Mouse (Mus musculus): ENCODE data around the gene Taf6l.

The Taf6l gene

DNA sequence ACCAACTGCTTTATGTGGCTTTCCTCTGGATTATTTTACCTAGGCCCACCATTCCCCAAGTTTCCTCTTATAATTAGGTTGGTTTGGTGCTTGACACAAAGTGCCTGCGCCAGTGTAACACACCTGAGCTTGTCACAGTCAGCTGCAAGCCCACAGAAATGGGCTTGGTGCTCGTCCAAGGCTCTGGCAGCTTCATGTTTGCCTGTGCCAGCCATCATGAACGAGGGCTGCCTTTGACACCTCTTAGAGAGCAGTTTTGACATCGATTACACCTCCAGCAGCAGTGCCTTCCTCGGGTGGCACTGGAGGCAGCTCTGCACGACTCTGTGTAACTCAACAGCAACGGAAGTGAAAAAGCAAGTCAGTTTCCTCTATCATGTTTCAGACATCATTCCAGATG is 4.0 kb upstream of the Taf6l start:
- in situ Hi-C loops (cut with MboI), result no loop called here

DNA sequence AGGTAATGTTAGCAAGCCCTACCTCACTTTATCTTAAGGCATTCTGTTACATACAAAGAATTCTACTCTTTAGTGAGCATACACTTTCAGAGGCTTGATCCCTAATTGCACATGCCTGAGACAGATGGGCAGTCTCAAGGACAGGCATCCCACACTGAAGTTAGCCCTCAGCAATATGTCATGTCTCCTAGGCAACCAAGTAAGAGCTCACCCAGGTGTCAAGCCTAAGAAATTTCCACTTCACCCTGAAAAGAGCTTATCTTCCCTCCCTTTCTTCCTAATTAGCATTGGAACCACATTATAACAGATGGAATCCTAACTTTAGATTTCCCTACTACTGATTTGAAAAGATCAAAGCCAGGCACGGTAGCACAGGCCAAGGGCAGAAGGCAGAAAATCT is 3.0 kb upstream of the Taf6l start:
- in situ Hi-C loops (cut with MboI), result no loop called here

DNA sequence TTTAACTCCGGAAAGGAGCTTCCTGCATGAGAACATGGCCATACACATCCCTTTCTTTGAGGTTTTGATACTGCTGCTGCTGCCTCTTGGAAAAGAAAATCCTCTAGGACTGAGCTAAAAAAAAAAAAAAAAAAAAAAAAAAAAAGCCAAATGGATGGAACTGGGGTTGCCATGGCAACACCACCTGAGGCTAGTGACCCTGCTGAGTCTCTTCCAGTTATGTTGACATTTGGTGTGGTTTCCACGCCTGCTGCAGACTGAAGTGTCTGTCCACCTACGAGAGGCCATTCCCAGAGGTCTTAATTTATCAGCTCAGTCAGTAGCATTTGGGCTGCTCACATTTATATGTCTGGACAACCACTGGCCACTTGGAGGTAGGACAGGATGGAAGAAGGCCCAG is 2.3 kb upstream of the Taf6l start:
- in situ Hi-C loops (cut with MboI), result no loop called here

DNA sequence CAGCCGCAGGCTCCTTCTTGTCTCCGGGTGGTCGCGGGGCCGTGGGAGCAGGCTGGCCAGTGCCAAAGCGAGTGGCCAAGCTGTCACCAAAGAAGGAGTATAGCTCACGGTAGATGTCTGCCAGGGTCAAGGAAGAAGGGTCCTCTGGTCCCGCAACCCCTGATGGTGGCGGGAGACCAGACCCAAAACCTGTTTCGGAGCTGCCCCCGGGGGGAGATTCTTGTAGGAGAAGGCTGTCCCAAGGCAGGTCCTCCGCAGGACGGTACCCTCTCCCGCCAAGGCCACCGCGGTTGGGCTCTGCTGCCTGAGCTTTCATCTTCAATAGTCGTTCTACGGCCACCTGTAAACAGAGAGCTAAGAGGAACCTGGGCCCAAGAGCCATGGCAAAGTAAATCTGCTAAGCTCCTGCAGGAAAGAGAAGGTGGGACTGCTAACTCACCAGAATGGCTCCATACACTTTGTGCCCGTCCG is 11.2 kb downstream of the Taf6l start:
- in situ Hi-C loops (cut with MboI), result no loop called here

DNA sequence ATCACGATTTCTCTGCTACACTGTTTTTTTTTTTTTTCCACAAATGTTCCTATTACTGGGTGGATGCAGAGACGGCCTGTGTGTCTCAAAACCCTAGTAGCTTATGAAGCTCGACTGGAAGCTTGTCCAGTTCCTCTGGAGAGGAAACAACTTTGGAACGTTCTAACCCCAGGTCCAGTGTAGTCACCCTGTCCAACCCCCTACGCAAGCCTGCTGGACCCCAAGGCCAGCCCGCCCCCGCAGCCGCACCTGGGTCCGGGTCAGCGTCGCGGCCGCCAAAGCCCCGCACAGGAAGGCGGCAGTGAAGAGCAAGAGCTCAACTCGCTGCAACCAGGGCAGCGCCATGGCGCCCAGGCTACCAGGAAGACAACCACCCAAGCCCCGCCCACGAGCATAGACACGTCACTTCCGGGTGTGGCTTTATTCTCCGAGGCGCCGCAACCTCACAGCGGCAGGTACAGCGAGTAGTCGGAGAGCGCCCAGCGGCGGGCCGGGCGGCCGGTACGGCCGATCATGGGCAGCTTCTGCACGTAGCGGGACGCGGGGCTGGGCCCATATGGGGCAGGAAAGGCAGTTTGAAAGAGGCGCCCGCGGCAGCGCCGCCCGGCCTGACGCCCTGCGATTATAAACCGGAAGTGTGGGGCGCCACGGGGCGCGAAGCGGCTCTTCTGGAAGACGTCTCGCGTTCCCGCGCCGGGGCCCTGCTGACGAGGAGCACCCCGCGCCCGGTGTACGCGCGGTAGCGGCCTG is 12.0 kb downstream of the Taf6l start, which contains the start of gene Tmem179b:
Tmem179b (minus strand) TSS at position 382 of the 750 bp plus-strand sequence.
- in situ Hi-C loops (cut with MboI), result no loop called here

DNA sequence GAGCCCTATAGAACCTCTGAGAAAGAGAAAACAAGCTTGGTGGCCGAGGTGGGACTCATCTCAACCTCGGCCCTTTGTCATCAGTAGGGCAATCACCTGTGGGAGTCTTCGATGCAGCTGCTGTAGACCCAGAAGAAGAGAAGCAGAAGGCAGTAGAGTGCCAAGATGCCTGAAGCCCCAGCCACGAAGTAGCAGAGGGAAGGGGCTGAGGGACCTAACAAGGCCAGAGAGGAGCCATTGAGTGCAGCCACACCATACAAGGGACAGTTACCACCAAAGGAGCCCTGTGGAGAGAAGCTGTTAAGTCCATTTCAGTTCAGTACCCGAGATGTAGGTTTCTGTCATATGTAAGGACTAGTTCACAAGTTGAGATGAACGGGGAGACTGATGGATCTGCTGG is 12.8 kb downstream of the Taf6l start:
- in situ Hi-C loops (cut with MboI), result no loop called here

DNA sequence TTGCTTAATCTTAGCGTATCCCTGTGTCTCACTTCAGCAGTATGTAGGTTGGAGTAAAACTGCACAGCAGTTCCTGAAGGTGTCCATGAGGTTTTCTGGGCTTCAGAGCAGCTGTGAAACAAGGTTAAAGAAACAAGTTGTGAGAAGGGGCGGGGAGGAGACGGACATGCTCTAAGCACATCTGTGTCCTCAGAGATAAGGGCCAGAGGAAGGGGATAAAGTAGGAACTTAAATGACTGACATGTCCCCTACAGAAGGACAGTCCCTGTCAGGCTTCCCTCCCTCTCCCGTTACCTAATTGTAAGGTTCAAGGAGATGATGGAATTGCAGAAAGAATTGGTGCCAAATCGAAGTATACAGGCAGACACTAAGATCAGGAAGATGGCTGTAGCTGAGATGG is 13.2 kb downstream of the Taf6l start:
- in situ Hi-C loops (cut with MboI), result no loop called here

DNA sequence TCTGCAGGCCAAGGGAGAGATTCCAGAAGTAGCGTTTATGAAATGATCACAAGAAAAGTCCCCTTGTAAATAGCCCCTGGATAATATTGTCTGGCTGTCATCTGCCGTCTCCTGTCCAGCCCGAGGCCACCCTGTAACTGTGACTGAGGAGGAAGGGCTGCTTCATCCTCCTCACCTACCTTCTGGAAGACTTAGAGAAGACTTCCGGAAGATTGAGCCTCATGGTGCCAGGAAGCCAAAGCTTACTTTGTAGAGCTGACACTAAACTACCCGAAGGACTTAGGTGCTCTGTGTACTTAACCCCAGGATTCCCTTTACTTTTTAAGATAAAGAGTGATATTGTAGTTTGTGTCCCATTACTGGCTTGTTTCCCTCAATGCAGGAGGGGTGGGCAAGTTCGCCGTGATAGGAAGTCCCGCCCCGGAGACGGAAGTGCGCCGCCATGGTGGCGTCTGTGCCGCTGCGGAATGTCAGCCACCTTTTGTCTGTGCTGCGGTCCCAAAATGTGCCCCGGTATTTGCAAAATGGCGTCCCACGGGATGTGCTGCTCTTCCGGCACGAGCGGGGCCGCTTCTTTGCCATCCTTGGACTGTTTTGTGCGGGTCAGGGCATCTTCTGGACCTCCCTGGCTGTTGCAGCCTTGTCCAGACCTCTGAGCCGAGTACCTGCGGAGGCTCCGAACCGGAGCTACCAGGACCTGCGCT is 15.5 kb downstream of the Taf6l start, which contains the start of gene Tmem223:
Tmem223 (plus strand) TSS at position 430 of the 704 bp plus-strand sequence.
- in situ Hi-C loops (cut with MboI), result no loop called here

DNA sequence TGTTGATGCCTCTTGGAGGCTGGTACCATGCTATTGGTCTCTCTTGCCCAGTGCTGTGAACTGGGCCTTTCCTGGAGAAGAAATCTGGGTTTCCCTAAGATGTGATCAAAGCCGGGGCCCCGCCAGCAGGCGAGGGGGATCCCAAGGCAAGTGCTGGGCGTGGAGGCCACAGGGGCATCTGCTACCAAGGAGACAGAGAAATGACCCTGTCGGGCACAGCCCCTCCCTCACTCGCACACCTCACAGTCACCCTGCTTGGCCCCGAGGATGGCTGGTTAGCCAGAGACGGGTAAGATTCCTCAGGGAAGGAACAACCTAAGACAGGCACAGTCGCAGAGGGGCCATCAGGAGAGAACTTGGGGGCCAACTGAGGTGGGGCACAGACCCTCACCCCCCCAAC is 20.7 kb downstream of the Taf6l start:
- in situ Hi-C loops (cut with MboI), result no loop called here

DNA sequence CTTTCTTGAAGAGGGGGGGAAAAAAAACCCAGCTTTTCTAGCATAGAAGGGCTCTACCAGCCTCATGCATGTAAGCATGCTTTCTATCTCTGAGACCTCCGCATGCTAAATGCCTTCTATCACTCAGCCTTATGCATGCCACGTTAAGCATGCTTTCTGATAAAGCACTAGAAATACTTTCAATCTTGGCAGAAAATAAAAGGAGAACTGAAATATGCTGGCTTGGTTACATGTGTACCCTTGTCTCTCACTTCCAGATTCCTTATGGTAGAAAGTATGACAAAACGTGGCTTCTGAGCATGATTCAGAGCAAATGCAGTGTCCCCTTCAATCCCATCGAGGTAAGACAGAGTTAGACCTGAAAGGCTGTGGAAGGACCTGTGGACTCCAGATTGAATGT is 22.9 kb downstream of the Taf6l start:
- in situ Hi-C loops (cut with MboI), result no loop called here

DNA sequence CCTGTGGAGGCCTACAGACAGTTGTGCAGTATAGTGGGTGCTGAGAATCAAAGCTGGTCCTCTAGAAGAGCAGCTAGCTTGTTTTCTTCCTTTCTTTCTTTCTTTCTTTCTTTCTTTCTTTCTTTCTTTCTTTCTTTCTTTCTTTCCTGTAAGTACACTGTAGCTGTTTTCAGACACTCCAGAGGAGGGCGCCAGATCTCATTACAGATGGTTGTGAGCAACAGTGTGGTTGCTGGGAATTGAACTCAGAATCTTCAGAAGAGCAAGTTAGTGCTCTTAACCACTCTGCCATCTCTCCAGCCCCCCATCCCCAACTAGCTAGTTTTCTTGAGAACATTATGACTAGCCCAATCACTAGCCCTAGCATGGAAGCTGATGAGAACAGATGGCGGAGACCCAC is 25.5 kb downstream of the Taf6l start:
- in situ Hi-C loops (cut with MboI), result no loop called here

DNA sequence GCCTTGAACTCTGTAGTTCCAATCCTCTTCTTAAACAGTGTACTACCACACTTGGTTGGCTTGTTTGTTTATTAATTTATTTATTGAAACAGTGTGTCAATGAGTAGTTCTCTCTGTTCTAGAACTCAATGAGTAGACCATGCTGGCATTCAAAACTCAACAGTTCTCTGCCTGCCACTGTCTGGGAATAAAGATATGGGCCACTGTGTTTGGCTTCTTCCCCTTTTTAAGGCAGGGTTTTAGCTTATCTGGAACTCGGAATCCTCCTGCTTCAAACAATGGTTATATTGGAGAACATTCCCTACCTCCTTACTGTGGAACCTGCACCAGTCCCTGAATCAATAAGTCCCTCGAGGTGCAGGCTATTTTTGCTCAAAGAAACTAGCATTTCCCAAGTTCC is 27.3 kb downstream of the Taf6l start:
- in situ Hi-C loops (cut with MboI), result no loop called here

DNA sequence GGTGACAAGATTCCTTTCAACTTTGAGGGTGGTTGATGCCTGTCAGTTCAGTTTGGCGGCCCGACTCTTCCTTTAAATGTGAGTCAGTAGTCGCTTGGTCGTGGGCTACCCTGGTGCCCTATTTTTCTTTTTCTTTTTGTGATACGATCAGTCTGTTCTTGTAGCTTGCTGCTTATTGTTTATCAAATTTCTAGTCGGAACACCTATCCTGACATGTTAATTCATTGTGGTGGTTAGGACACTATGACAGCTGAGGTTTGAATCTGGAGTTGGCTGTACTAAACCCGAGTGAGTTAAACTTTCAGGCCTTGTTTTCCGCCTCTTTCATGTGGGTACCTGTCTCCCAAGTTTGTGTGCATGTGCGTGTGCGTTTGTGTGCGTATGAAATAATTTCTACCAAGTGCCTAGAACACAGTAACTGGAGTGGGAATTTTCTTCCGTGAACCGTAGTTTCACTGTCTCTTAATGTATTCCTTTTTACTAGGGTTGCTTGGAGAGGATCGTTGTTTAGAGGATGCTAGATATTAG is 28.7 kb downstream of the Taf6l start:
- in situ Hi-C loops (cut with MboI), result no loop called here

DNA sequence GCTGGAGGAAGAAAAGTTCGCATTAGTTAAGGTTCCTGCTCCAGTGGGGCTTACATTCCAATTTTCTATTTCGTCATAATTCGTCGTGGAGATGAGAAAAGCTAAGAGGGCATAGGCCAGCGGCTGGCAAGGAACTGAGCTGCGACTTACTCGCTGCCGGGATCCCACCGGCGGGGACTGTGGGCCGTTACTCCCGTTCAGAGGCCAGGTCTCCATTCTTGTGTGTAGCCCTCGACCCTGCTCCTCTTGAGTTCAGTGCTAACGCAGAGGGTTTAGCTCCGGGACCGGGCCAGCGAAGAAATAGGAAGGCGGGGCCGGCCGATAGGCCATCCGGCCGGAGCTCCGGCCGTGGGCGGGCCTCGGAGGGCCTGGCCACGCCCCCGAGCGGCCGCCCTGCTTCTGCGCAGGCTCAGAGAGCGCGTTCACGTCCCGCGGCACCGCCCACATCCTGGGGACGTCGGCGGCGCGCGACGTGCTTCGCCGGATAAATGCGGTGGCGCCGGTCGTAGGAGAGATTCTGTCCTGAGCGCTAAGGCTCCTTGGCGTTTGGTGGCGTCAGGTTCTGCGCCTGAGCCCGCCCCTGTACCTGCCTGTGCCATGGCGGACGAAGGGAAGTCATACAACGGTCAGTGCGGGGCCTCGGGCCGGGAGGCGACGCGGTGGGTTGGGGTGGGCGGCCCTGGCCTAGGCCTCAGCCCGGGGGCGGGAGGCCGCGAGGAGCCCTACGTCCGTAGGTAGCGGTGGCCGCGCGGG is 29.4 kb downstream of the Taf6l start, which contains the start of gene Nxf1:
Nxf1 (plus strand) TSS at position 439 of the 753 bp plus-strand sequence.
- in situ Hi-C loops (cut with MboI), result no loop called here

DNA sequence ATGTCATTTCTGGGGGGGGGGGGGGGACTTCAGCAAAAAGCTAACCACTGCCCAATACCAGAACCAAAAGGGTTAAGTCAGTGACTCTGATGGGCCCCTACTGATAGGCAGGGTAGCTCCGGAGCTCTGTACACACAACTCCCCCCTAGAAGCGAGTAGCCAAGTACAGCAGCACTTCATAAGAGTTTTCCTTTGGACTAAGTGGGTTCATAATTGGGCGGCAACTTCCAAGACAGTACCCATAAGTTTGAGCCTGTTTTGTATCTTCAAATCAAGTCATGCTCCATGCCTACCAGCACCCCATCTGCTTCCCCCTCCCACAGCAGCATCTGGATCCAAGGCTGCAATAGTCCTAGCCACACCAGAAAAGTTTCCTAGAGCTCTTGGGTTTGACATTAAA is 30.6 kb downstream of the Taf6l start:
- in situ Hi-C loops (cut with MboI), result no loop called here

DNA sequence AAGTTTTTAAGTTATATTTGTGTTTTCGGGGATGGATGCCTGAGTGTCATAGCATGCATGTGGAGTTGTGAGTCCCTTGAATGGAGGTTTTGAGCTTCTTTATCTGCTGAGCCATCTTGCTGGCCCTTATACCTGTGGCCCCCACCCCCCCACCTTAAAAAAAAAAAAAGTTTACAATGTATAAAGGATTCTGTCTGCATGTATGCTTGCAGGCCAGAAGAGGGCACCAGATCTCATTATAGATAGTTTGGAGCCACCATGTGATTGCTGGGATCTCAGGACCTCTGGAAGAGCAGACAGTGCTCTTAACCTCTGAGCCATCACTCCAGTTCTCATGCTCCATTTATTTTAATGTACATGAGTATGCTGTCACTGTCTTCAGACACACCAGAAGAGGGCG is 38.8 kb downstream of the Taf6l start:
- in situ Hi-C loops (cut with MboI), result no loop called here

DNA sequence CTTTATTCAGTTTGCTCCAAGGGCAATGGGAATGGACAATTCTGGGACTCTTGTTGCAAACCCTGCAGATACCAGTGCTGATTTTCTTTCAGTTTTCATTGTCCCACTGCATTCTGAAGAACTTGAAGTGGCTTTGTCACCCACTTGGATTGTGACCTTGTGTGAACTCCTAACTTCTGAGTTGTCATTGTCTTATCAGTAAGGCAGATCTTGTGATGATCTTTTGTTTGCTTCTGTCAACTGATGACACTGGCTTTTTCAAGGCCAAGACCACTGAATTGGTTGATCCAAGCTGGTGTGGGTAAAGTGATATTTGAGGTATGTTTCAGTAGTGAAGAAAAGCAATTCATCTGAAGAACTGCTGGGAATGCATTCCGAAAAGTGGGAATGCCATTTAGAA is 40.8 kb downstream of the Taf6l start:
- in situ Hi-C loops (cut with MboI), result no loop called here

DNA sequence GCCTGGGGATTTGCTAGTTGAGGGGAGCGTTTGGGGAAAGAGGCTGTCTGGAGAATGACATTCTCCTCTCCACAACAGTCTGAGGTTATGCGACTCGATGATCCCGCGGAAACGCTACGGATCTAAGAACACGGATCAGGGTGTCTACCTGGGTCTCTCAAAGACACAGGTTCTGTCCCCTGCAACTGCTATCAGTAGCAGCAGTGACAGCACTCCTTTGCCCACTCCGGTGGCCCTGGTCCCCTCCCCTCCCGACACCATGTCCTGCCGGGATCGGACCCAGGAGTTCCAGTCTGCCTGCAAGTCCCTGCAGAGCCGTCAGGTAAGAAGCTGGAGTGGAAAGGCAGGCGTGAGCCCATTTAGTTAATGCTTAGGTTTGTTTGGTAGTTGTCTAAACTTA is 44.0 kb downstream of the Taf6l start:
- in situ Hi-C loops (cut with MboI), result no loop called here

DNA sequence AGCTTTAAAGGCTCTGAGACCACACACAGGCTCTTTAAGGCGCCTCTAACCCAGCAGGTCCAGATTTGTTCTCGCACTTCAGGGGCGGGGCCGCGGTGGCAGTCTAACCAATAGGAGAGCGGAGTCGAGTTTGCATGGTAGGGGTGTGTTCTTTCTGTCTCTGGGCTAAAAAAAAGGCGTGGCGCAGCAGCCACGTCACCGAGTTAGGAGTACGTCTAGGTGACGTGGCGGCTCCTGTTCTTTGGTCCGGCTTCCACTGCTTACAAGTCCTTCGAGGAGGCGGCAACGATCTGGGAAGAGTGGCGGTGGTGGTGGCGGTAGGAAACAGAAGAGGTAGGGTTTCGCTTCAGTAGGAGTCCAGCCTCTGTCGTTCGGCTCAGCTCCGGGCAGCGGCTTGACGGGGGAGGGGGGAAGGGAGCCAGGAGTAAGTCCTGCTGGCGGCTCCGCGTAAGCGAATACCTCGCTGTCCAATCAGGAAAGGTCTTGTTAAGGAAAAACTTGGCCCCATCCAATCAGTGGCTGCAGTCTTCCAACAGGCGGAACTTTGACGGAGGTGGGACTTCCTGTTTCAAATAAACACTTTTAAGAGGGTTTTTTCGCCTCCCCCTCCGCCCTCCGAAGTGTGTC is 44.9 kb downstream of the Taf6l start, which contains the start of gene Stx5a:
Stx5a (plus strand) TSS at position 171 of the 627 bp plus-strand sequence.
- in situ Hi-C loops (cut with MboI), result no loop called here

DNA sequence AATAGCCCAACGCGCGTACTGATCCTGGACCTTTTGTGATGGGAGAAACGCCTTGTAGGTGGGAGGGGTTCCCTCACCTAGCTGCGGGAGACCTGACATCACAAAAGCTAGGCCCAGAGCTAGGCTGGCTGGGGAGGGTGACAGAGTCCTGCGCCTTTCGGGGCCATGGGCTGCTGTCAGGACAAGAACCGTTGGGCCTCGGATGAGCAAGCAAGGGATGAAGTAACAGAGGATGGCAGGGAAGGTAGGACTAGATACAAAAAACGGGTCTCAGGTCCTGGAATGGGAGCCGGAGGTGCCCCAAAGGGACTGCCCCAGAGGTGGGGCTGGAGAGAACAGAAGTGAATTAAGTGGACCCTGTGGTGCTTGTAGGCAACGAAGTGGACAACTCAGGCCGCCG is 45.6 kb downstream of the Taf6l start, which contains the start of gene 1700092M07Rik:
1700092M07Rik (plus strand) TSS at position 116 of the 400 bp plus-strand sequence.
- in situ Hi-C loops (cut with MboI), result no loop called here

DNA sequence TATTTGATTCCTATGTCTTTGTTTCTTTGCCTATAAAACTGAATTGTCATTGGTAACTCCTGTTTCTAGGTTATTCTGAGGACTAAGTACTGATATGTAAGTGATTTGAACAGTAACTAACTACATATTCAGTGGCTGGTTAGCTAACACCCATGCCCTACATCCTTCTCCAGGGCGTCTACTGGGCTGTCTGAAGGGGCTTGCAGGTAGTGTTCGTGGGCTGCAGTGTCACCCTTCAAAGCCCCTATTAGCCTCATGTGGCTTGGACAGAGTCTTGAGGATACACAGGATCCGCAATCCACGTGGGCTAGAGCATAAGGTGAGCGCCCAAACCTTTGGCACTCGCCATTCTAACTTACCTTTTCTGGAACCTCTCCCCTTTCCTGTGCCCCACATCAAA is 46.6 kb downstream of the Taf6l start:
- in situ Hi-C loops (cut with MboI), result no loop called here

DNA sequence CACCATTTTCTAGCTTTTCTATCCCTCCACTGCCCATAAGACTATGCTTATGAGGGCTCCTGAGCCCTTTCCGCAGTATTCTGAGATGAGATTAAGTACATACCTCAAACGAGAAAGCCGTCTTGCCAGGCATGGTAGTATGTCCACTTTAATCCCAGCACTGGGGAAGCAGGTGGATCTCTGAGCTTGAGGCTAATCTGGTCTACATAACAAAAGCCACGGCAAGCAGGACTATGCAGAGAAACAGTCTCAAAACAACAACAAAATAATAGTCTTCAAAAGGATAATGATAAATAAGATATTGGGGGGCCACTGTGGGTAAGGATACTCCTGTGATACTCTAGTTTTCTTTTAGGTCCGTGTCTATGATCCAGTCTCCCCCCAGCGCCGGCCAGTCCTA is 47.3 kb downstream of the Taf6l start:
- in situ Hi-C loops (cut with MboI), result no loop called here
